Mouse (Mus musculus) small intestine, adult 2 months (tissue): ENCODE results near the gene Gyg. TPM values are rescaled to one million over a fixed set of nuclear protein-coding genes. Genes with fewer than 3 reads are reported as not detected.

Experiments used
- H3K27ac ChIP-seq: fragments of 200-500 bp; 2 replicates; pipeline ENCODE4 v1.5.1; 2012; ENCODE audit warnings: low read depth, low read length, control low read depth, inconsistent platforms; ENCODE audit not compliant: insufficient read depth
- H3K27me3 ChIP-seq: fragments of 200-500 bp; 2 replicates; pipeline ENCODE4 v1.6.1; 2012; ENCODE audit warnings: mild to moderate bottlenecking, moderate library complexity, low read length, inconsistent platforms; ENCODE audit not compliant: control insufficient read depth, insufficient read depth
- H3K36me3 ChIP-seq: fragments of 200-500 bp; 2 replicates; pipeline ENCODE4 v1.6.1; 2012; ENCODE audit warnings: mild to moderate bottlenecking, low read length, control low read depth, inconsistent platforms; ENCODE audit not compliant: control insufficient read depth, insufficient read depth
- H3K4me1 ChIP-seq: fragments of 200-500 bp; 2 replicates; pipeline ENCODE4 v1.6.1; 2012; ENCODE audit warnings: low read length, inconsistent platforms, mixed read lengths; ENCODE audit not compliant: control insufficient read depth, insufficient read depth, insufficient read length
- H3K4me3 ChIP-seq: fragments of 200-500 bp; 2 replicates; pipeline ENCODE4 v1.5.1; 2012; ENCODE audit warnings: low read depth, mild to moderate bottlenecking, control low read depth, inconsistent platforms, low read length, moderate library complexity
- CTCF ChIP-seq: fragments of 200-500 bp; IDR thresholded peaks from 2 replicates; pipeline ENCODE4 v1.5.1; 2012; ENCODE audit warnings: low read depth, mild to moderate bottlenecking, control low read depth, inconsistent platforms, low read length, moderate library complexity, mixed read lengths; ENCODE audit not compliant: insufficient replicate concordance, insufficient read length; ENCODE audit errors: extremely low read depth
- POLR2A ChIP-seq: fragments of 200-500 bp; IDR thresholded peaks from 2 replicates; pipeline ENCODE4 v1.6.1; 2012; ENCODE audit warnings: low read depth, mild to moderate bottlenecking, control low read depth, inconsistent platforms, low read length, moderate library complexity
- WGBS: fragments of 180-500 bp; shearing (Covaris S2); methylation state at CpG from one replicate; pipeline ENCODE4 v1.1.7; 2018; 5-methylcytosine and 5-hydroxymethylcytosine counted together
- polyA plus RNA-seq: library from polyadenylated mRNA; depleted of rRNA; stranded (reverse); fragments of >200 nt; gene quantifications from 2 replicates; pipeline ENCODE4 v1.2.3, GENCODE M21; 2012; rRNA removed

Gyg gene
- polyA plus RNA-seq, 1 experiment: 4.3 TPM

DNA sequence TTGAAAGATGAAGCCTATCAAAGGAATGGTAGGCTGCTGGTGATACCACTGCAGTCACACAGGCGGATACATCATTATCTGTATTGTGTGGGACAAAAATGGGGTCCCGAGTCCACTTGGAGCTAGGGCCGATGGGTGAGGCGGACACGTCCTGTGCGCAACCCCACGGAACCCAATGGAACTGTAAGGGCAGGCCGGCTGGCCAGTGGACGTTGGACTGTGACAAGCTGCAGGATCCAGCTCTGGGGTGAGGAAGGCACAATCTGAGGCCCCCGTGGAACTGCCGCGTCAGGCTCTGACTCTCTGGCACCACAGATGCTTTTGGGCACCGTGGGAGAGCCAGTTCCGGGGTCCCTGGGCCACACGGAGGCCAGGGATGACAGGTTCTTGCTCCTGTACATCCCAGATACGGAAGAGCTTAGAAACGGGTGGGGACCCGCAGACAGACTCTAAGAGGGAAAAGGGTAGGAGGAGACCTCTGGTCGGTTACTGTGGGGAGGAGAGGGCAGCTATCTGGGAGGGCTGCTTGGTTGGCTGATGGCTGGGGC, 36.0 kb downstream of the Gyg start:
- H3K36me3 ChIP-seq: peaks cover 14% of the 10 kb centered on the region
- no peak overlapping the region for H3K27ac ChIP-seq
- H3K27me3 ChIP-seq: no peaks in the 10 kb centered on the region
- H3K4me1 ChIP-seq: no peaks in the 10 kb centered on the region
- TF ChIP-seq POLR2A (no peak), CTCF (no peak)
- WGBS: 93% methylated on average over 19 of the region's 19 CpGs
- H3K4me3 ChIP-seq: no peak overlapping the region

DNA sequence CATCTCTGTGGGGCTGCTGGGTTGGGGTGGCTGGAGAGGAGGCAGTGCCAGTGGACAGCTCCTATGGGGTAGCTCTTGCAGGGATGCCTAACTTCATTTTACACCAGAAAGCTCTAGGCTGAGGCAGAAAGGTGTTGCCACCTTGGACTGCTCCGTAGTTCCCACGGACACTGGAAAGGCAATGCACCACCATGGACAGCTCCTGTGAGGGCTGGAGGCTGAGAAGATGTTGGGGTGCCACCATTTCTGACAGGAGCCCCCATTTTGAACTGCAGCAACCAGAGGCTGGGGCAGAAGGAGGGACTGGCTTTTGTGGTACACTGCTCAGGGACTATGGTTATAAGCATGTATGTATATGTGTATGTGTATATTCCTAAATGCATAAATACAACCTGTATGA, 43.2 kb downstream of the Gyg start:
- Histone ChIP-seq H3K27me3 (no peaks in the 10 kb centered on the region), H3K4me1 (no peaks in the 10 kb centered on the region), H3K27ac (no peak overlapping the region), H3K4me3 (no peak overlapping the region), H3K36me3 (peaks cover 35% of the 10 kb centered on the region)
- 96% methylated on average over 2 of the region's 2 CpGs for WGBS
- no peak for TF ChIP-seq CTCF
- no peak for TF ChIP-seq POLR2A

DNA sequence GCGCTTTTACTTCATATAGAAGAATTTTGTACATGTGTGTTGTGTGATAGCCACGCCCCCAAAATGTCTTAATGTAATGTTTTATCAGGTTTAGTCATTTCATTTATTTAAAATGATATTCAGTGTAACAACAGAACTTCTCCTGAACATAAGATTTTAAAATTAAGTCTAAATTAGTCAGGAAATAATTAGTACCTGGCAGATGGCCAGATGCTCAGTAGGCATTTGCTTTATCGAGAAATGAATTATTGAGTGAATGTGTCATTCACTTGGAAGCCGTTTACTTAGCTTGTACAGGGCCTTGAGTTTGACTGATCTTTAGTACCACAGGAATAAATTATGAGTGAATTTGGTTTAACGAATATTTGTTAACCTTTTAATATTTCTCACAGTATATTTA, 46.2 kb downstream of the Gyg start:
- no peak for TF ChIP-seq CTCF
- WGBS: 82% methylated on average over 5 of the region's 5 CpGs
- peaks cover 31% of the 10 kb centered on the region for H3K36me3 ChIP-seq

DNA sequence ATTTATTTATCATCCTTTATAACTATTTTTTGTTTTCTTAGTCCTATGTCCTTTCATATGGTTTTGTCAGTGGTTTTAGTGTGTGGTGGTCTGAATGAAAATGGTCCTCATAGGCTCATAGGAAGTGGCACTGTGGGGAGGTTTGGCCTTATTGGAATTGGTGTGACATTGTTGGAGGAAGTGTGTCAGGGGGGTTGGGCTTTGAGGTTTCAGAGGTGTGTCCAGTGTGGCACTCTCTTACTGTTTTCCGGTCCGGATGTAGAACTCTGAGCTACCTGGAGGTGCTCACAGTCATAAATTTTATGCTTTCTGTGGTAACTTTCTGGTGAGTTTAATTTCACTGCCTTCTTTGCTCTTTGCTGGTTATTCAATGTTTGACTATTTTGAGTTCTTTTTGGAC, 50.3 kb downstream of the Gyg start:
- Histone ChIP-seq H3K4me1 (no peaks in the 10 kb centered on the region), H3K27me3 (no peaks in the 10 kb centered on the region), H3K27ac (no peak overlapping the region), H3K36me3 (peaks cover 22% of the 10 kb centered on the region), H3K4me3 (no peak overlapping the region)
- TF ChIP-seq POLR2A: no peak
- TF ChIP-seq CTCF: no peak
- 91% methylated on average over 2 of the region's 2 CpGs for WGBS

More for the DNA sequence above, 46.2 kb downstream of the Gyg start:
- H3K4me3 ChIP-seq: no peak overlapping the region
- no peak overlapping the region for H3K27ac ChIP-seq
- no peaks in the 10 kb centered on the region for H3K4me1 ChIP-seq
- H3K27me3 ChIP-seq: no peaks in the 10 kb centered on the region

DNA sequence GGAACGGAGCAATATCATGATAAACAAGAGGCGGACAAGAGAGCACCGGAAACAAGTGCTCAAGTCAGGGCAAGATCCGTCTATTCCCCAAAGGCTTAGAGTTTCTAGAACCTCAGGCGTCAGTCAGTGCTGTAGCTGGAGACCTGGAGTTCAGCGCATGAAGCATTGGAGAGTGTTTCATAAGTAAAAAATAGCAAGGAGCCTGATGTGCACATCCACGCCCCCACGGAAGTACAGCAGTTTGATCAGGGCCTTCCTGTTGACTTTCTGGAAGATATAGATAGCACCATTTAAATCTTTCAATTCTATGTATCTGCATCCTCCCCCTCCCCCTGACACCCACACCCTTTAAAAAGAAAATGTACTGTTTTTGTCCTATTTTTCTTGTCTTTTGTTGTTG, 50.8 kb downstream of the Gyg start:
- Histone ChIP-seq H3K27ac (no peak overlapping the region), H3K36me3 (peaks cover 18% of the 10 kb centered on the region), H3K27me3 (no peaks in the 10 kb centered on the region), H3K4me1 (no peaks in the 10 kb centered on the region), H3K4me3 (no peak overlapping the region)
- TF ChIP-seq CTCF (no peak), POLR2A (no peak)
- WGBS: 90% methylated on average over 8 of the region's 8 CpGs

DNA sequence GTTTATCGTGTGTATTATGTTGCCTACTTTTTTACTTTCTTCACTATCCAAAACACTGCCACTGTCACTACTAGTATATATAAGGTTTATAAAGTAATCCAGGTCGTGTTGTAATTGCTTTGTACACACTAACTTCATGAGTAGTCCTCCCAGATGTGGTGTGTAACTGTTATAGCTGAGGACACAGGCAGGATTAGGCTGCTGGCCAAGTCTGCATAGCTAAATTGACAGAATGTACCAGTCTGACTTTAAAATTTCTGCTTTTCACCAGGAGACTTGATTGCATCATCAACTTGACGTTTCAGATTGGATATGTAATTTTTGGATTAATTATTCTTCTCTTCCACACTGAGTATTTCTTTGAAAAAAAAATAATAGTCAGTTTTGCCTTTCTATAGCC, 51.3 kb downstream of the Gyg start:
- Histone ChIP-seq H3K36me3 (peaks cover 18% of the 10 kb centered on the region), H3K27ac (no peak overlapping the region), H3K27me3 (no peaks in the 10 kb centered on the region), H3K4me1 (no peaks in the 10 kb centered on the region), H3K4me3 (no peak overlapping the region)
- TF ChIP-seq POLR2A: no peak
- no peak for TF ChIP-seq CTCF
- WGBS: 57% methylated on average over 3 of the region's 3 CpGs

DNA sequence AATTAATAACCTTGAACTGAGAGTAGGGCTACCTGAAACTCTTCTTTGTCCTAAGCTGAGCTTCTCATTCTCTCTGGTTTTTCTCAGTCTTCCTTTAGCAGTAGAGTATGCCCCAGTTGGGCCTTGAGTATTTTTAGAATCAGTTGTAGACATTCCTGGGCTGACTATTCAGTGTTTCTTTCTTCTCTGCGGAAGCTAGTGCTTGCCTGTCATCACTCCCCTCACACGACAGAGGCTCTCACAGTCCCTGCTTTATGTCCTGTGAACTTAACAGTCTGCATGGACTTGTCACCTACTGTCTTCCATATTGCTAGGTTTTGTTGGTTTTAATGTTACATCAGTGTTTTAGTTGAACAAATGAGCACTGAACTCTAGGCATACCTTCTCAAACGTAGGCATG, 73.0 kb downstream of the Gyg start:
- Histone ChIP-seq H3K4me1 (no peaks in the 10 kb centered on the region), H3K4me3 (no peak overlapping the region), H3K27me3 (no peaks in the 10 kb centered on the region), H3K27ac (no peak overlapping the region), H3K36me3 (peaks cover 27% of the 10 kb centered on the region)
- 86% methylated on average over 3 of the region's 3 CpGs for WGBS
- TF ChIP-seq CTCF: no peak
- TF ChIP-seq POLR2A: no peak

DNA sequence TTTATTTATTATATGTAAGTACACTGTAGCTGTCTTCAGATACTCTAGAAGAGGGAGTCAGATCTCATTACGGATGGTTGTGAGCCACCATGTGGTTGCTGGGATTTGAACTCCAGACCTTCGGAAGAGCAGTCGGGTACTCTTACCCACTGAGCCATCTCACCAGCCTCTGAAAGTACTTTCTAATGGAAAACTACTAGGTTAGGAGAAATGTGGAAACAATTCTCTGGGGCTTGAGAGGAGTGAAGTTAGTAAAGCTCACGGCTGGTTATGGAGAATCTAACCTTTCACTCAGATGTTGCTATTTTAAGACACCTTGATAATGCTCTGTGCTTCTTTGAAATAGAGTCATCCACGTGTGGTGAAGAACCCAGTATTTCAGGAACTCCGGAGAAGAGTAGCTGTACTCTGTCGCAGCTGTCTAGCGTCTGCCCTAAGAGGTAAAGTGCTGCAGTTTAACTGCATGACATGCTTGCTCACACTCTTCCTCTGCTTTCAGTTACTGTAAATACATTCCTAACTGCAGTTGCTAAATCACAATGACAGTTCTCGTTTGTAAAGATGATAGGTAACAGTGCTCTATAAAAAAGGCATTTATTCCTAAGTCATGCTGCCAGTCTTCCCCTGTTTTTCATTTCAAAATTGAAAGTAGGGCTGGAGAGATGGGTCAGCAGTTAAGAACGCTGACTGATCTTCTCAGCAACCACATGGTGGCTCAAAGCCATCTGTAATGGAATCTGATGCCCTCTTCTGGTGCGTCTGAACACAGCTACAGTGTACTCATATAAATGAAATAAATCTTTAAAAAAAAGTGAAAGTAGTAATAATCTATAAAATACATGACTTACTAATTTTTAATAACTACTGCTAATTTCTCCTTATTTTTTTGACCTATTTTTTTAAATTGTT, 78.7 kb downstream of the Gyg start:
- WGBS: 81% methylated on average over 11 of the region's 11 CpGs
- Histone ChIP-seq H3K4me3 (no peak overlapping the region), H3K27me3 (no peaks in the 10 kb centered on the region), H3K4me1 (no peaks in the 10 kb centered on the region), H3K27ac (no peak overlapping the region), H3K36me3 (peaks cover 28% of the 10 kb centered on the region)
- TF ChIP-seq CTCF (no peak), POLR2A (no peak)

Other genes starting within 250 kb of the Gyg start
- 0.71 and 1.0 TPM in 2 replicates for gene Cp, start 198.3 kb downstream of the Gyg start, polyA plus RNA-seq
- 19.6 and 25.3 TPM in 2 replicates for gene Hps3, start 120.0 kb downstream of the Gyg start, polyA plus RNA-seq
- 0.75 and 1.4 TPM in 2 replicates for gene Hltf, start 97.5 kb downstream of the Gyg start, polyA plus RNA-seq
- gene Cpa3, start 86.9 kb upstream of the Gyg start, polyA plus RNA-seq: 0.18 TPM in 1 of 2 replicates, not detected in the other
- gene Cpb1, start 120.4 kb upstream of the Gyg start, polyA plus RNA-seq: 1.4 and 762 TPM in 2 replicates
- 0.35 and 0.41 TPM in 2 replicates for gene Agtr1b, start 211.9 kb upstream of the Gyg start, polyA plus RNA-seq